Mouse (Mus musculus) heart, adult 9 months (tissue): Measurements from ENCODE around the gene Otud7a.

Experiments used
- DNase-seq, 2 experiments: peaks; one replicate each; pipeline ENCODE4 v3.0.0; 2022; ENCODE audit warnings: low spot score in 2 of 2

Otud7a gene

DNA sequence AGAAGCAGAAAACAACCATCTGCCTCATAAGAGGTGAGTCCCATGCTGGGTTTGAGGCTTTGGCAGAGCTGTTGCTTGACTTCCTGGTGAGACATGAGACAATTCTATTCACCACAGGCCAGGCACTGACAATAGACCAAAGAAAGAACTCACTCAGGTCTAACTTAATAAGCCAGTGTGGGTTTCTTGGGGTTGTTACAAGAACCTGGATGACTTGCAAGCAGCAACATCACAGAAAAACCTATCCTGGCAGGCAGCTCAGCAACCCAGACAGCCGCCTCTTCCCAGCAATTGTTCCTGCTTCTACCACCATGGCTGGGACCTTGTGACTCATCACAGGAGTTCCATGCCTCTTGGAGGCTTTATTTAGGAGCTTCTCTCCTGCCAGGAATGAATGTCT, 329.7 kb downstream of the Otud7a start:
- DNase-seq, result no peak

DNA sequence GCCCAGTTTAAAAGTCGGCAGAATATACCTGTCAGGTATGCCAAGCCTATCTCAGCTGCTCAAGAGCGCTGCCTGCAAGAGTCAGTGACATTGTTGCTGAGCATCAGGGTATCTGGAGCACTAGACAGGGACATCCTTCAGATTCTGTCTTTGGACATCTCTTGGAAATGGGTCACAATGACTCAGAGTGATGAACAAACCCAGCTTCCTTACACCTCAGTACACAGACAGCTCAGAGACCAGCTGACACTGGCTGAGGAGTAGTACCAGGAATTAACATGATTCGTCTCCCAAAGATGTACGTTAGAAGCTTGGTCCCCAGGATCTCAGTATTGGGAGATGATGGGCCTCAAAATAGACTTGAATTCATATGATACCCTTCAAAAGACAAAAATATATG, 332.8 kb downstream of the Otud7a start:
- no peak for DNase-seq

DNA sequence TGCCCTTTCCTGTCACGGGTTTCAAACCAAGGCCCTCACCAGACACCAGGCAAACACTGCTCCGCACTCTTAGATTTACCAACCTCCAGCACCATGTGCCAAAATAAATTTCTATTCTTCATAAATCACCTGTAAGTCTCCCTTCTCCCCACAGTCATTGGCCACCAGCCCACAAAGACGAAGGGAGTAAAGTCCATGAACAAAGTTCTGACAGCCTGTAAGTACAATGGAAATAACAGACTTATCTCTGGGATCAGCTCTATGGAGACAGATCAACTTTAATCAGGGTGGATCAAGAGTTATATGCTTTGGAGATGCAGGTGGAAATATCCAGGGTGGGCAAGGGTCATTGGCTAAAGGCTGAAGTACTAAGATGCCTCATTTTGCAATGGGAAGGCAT, 336.3 kb downstream of the Otud7a start:
- DNase-seq, result no peak

DNA sequence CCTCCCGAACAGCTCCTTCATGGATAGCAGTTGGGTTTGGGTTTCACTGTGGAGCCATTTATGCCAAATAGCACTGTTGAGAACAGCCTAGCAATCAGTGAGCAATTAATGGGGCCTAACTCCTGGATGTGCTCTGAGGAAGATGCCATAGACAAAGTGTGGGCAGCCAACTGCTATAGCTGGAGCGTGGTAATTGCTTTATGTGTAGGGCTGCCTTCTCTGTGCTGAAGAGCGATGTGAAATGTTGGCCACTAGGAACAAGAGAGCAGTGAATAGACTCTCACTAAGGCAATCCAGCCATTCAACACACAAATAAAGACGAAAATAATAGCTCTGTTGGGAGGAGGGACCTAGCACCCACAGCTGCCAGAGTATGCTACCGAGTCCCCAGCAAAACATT, 345.2 kb downstream of the Otud7a start:
- DNase-seq, result no peak

DNA sequence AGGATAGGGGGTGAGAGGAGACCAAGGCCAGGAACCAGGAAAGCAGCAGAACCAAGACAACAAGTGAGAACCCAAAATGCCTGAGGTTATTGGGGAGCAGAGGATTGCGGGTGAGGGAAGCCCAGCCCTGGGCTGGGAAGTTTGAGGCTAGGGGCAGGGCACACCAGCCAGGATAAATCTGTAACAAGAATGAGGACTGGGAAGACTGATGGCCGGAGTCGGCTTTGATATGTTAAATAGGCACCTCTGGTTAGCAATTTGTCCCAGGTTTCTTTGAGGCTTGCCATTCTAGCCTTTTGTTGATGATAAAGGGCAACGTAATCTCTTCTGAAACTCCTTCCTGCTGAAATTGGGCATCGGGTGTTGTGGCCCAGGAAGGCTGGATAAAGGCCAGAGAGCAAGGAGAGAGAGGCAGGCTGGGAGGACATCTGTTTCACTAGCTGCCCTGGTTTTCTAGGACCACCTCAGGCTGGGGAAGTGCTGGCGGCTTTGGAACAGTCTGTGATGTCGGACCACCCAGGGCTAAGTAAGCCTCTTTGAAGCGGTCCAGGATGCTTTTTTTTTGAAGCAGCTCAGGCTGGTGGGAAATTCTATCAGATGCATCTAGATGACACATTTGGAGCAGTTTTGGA, 351.6 kb downstream of the Otud7a start:
- DNase-seq, result no peak

DNA sequence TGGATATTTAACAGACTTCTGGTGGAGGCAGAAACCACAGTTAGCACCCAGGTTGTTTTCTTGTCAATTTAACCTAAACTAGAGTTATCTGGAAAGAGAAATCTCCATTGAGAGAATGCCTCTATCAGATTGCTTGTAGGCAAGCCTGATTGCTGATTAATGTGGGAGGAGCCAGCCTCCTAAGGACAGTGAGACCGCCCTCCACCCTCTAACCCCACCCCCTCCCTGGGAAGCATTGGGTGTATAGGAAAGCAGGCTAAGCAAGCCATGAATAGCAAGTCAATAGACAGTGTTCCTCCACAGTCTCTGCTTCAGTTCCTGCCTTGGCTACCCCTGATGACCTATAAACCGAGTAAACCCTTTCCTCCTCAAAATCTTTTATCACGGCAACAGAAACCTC, 353.9 kb downstream of the Otud7a start:
- DNase-seq, result no peak

DNA sequence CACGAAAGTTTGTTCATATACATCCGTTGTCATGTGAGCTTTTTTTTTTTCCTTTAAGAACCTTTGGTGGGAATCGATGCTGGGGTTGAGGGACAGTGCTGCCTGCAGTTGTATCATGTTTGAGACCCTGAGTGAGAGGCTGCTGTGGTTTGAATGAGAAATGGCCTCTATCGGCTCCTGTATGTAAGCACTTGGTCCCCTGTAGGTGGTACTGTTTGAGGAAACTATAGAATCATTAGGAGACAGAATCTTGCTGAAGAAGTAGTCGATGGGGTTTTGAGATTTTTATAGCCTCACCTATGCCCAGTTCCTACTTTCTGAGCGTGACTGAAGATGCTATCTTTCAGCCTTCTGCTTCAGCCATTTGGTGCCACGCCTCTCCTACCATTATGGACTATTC, 354.8 kb downstream of the Otud7a start:
- DNase-seq, result no peak

DNA sequence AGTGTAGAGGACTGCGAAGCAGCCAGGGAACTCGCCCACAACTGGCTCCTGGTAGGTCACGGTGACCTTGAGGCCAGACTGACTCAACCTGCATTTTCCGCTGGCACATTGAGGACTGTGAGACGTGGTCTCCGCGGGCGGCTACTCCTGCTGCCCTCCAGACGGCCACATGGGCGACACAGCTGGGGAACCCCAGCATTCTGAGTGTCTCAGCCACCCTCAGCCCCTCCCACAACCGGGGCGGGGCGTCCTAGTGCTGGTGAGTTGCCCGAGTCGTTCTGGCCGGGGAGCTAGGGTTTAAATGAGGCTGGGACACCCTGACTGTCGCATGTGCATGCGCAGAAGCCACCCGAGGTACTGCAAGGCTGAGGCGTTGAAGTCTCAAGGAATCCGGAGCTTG, 358.2 kb downstream of the Otud7a start:
- DNase-seq, result peak; percentile 57 to 70
